Mouse (Mus musculus): ENCODE measurements around the gene Ntn1.

- TF ChIP-seq POLR2A (IDR thresholded peaks at IDR 0.05; ENCODE audit: low read depth, low read length): no peak
- no peak for TF ChIP-seq CTCF (IDR thresholded peaks at IDR 0.05; ENCODE audit: extremely low read depth, insufficient read length, insufficient replicate concordance, low read depth, low read length)
These were observed 94.6 kb downstream of the Ntn1 start for GRCm38 (mm10) chr11:68305997-68306396.

Measured in small intestine, adult 2 months (tissue).